Mouse (Mus musculus) liver, embryonic 14.5 days (tissue): ENCODE results near the gene Zbtb38.

ENCODE experiments used
- CTCF ChIP-seq: IDR thresholded peaks from 2 replicates; pipeline ENCODE4 v1.5.1; 2016; ENCODE audit warnings: antibody characterized with exemption, low read depth, control low read depth
- EP300 ChIP-seq: IDR thresholded peaks from 2 replicates; pipeline ENCODE4 v1.6.1; 2016; ENCODE audit warnings: antibody characterized with exemption, low read depth

GRCm38 (mm10) chr9:96635176-96635575 is 117.5 kb downstream of the Zbtb38 start:
- no peak for TF ChIP-seq CTCF
- TF ChIP-seq EP300, result no peak
